Mouse (Mus musculus) limb, embryonic 14.5 days (tissue): ENCODE results near the gene Gm49510. TPM values are rescaled to one million over a fixed set of nuclear protein-coding genes. Genes with fewer than 3 reads are reported as not detected.
A peak's percentile ranks its signal among the peaks of the same experiment; 100 is the strongest.

ENCODE experiments used
- ATAC-seq: fragments of 200-750 bp; cut with Nextera tagmentation; 2 replicates; pipeline ENCODE4 v1.8.0; 2017; ENCODE audit warnings: low read depth, moderate number of reproducible peaks, moderate TSS enrichment; ENCODE audit not compliant: low FRiP score
- DNase-seq: peaks from one replicate; pipeline ENCODE4 v3.0.0-alpha.2; 2015; ENCODE audit warnings: low spot score
- H3K27ac ChIP-seq: fragments of 300-500 bp; sonication (generic); replicated peaks from 2 replicates; pipeline ENCODE4 v1.5.1; 2014; ENCODE audit warnings: low read depth, mild to moderate bottlenecking, low read length, moderate library complexity, mixed read lengths
- H3K27me3 ChIP-seq: fragments of 300-500 bp; sonication (generic); 2 replicates; pipeline ENCODE4 v1.6.1; 2014; ENCODE audit warnings: low read length, mixed read lengths; ENCODE audit not compliant: control insufficient read depth, insufficient read depth
- H3K36me3 ChIP-seq: fragments of 300-500 bp; sonication (generic); 2 replicates; pipeline ENCODE4 v1.6.1; 2014; ENCODE audit warnings: mild to moderate bottlenecking, low read length, moderate library complexity, mixed read lengths; ENCODE audit not compliant: control insufficient read depth, insufficient read depth
- H3K4me1 ChIP-seq: fragments of 300-500 bp; sonication (generic); 2 replicates; pipeline ENCODE4 v1.6.1; 2014; ENCODE audit warnings: antibody characterized with exemption, low read length, mixed read lengths; ENCODE audit not compliant: control insufficient read depth, insufficient read depth
- H3K4me2 ChIP-seq: fragments of 300-500 bp; sonication (generic); replicated peaks from 2 replicates; pipeline ENCODE4 v1.6.1; 2014; ENCODE audit warnings: low read depth, mild to moderate bottlenecking, low read length, moderate library complexity; ENCODE audit not compliant: severe bottlenecking
- H3K4me3 ChIP-seq: fragments of 300-500 bp; sonication (generic); replicated peaks from 2 replicates; pipeline ENCODE4 v1.5.1; 2014; ENCODE audit warnings: low read length
- H3K9ac ChIP-seq: fragments of 300-500 bp; sonication (generic); 2 replicates; pipeline ENCODE4 v1.6.1; 2014; ENCODE audit warnings: mild to moderate bottlenecking, low read depth, low read length, moderate library complexity; ENCODE audit not compliant: severe bottlenecking
- H3K9me3 ChIP-seq: fragments of 300-500 bp; sonication (generic); 2 replicates; pipeline ENCODE4 v1.6.1; 2016; ENCODE audit warnings: low read length; ENCODE audit not compliant: control insufficient read depth
- POLR2A ChIP-seq: fragments of 200-500 bp; IDR thresholded peaks from 2 replicates; pipeline ENCODE4 v1.8.0; 2012; ENCODE audit warnings: inconsistent platforms, mild to moderate bottlenecking, moderate library complexity, borderline replicate concordance; ENCODE audit not compliant: insufficient read depth, insufficient read length; ENCODE audit errors: extremely low read depth
- WGBS: fragments of 180-500 bp; shearing (Covaris S2); extraction: QIAGEN DNeasy Blood & Tissue Kit; methylation state at CpG from one replicate; pipeline ENCODE4 v1.1.7; 2014; 5-methylcytosine and 5-hydroxymethylcytosine counted together
- polyA plus RNA-seq, 2 experiments: library from polyadenylated mRNA; depleted of rRNA in 1 of 2; stranded (reverse) in 1 of 2; unstranded in 1 of 2; fragments of >200 nt; fragmentation: Nextera tagmentation in 1 of 2; extraction: Ambion mirVana in 1 of 2; gene quantifications; 2 replicates each; pipeline versions ENCODE4 v1.2.1 to v1.2.3; 2012 to 2014

The Gm49510 gene
- polyA plus RNA-seq, 2 experiments = 0.20 to 0.92 TPM

GRCm38 (mm10) chr15:78940325-78940724 lies 40.9 kb downstream of the Gm49510 start:
- no peaks in the 10 kb centered on the region for H3K27me3 ChIP-seq
- DNase-seq (no peak), ATAC-seq (no peak)
- no peak for TF ChIP-seq POLR2A
- no peak overlapping the region for H3K9ac ChIP-seq
- WGBS = 95% methylated on average over 13 of the region's 13 CpGs
- peaks cover 47% of the 10 kb centered on the region for H3K36me3 ChIP-seq
- peaks cover 9% of the 10 kb centered on the region for H3K4me1 ChIP-seq
- H3K9me3 ChIP-seq = no peaks in the 10 kb centered on the region
- no peak overlapping the region for H3K4me2 ChIP-seq
- no peak overlapping the region for H3K27ac ChIP-seq
- H3K4me3 ChIP-seq = no peak overlapping the region

- 4% methylated on average over 9 of the region's 9 CpGs for WGBS
- Histone ChIP-seq H3K9ac (peak overlapping the region; percentile 46; the same call in 1 of the 2 replicates), H3K4me2 (peak overlapping the region; percentile 50), H3K36me3 (peaks cover 33% of the 10 kb centered on the region), H3K27me3 (no peaks in the 10 kb centered on the region), H3K27ac (no peak overlapping the region), H3K4me3 (peak overlapping the region; percentile 33), H3K9me3 (no peaks in the 10 kb centered on the region), H3K4me1 (peaks cover 9% of the 10 kb centered on the region; the same call in 1 of the 2 replicates)
- peak; percentile 72 for DNase-seq
- no peak for TF ChIP-seq POLR2A
- ATAC-seq = peak; percentile 65
Observed at GRCm38 (mm10) chr15:78942663-78943062, 43.2 kb downstream of the Gm49510 start.

DNA sequence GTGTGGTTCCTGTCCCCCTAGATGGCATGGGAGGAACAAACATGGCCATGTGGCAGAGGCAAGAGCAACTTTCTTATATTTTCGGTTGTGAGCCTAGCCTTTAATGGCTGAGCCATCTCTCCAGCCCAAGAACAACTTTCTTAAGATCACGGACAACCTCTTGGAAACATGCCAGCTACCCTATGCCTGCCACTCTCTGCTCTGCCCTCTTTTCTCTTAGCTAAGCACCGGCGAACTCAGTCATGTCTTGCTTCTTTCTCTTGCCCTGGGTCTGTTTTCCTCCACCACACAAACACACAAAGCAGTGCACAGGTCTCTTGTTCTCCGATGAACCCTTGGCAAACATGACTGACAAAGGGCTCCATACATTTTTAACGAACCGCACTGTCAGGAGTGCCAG lies 46.8 kb downstream of the Gm49510 start:
- Histone ChIP-seq H3K9me3 (no peaks in the 10 kb centered on the region), H3K27ac (no peak overlapping the region), H3K9ac (no peak overlapping the region), H3K36me3 (peaks cover 7% of the 10 kb centered on the region), H3K4me2 (no peak overlapping the region), H3K27me3 (no peaks in the 10 kb centered on the region), H3K4me1 (peaks cover 19% of the 10 kb centered on the region), H3K4me3 (no peak overlapping the region)
- no peak for TF ChIP-seq POLR2A
- 81% methylated on average over 7 of the region's 7 CpGs for WGBS
- ATAC-seq = no peak
- no peak for DNase-seq

DNA sequence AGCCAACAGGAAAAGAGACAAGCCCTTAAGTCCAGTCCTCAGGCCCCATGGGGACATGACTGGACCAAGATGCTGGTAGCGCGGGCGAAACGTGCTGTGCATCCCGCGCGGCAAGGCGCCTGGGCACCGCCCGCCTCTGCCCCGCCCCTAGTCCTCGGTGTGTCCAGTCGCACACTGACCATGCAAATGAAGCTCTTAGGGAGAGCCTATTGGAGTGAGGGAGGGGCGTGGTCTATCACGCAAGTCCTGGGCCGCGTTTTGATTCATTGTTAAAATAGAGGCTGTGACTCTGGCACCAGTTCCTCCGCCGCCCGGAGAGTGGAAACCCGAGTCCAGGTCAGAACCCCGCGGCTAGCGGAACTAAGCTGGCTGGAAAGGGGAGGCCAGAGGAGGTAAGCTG lies 48.2 kb downstream of the Gm49510 start, which contains the start of gene Triobp:
Gene Triobp (plus strand): TSS at position 68 of the 400 bp plus-strand sequence.
- H3K27ac ChIP-seq = 0 out of 2 replicates have a peak within 1 kb of the TSS, but pooled peaks have one; percentile 48
- H3K4me3 ChIP-seq = peak within 1 kb of the TSS; percentile 50
- no peak for TF ChIP-seq POLR2A
- no peaks in the 10 kb centered on the region for H3K9me3 ChIP-seq
- H3K9ac ChIP-seq = peak within 1 kb of the TSS; percentile 51
- peaks cover 17% of the 10 kb centered on the region for H3K4me1 ChIP-seq
- DNase-seq (peak; percentile 96), ATAC-seq (peak; percentile 94)
- under 1% methylated on average over 24 of the region's 24 CpGs for WGBS
- H3K36me3 ChIP-seq = peaks cover 6% of the 10 kb centered on the region; the same call in 1 of the 2 replicates
- peak within 1 kb of the TSS; percentile 77 for H3K4me2 ChIP-seq
- no peaks in the 10 kb centered on the region for H3K27me3 ChIP-seq

DNA sequence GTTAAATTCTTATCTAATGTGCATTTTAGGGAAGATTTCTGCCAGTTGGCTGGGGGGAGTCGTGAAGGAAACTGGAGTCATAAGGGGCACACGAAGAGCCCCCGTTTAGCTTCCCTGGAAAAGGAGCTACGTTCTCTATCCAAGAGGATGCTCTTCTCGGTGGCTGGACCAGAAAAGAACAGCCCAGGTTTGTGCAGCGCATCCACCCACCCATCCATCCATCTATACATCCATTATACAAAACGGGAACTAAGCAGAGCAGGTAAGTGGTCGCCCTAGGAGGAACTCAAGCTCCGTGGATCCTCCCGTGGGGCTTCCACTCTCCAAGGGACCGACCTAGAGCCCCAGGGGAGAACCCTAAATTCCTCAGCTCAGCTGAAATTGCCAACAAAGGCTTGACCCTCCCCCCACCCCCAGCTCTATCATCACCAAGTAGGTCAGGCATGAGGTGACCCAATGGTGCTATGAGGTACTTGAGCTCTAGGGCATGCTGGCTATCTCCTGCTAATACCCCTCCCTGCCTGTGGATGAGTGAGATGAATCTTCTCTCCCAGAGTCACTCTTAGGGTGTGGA lies 48.8 kb downstream of the Gm49510 start:
- WGBS = 2% methylated on average over 11 of the region's 11 CpGs
- ATAC-seq (no peak), DNase-seq (no peak)
- Histone ChIP-seq H3K27ac (0 out of 2 replicates have a peak overlapping the region, but pooled peaks have one; percentile 48), H3K27me3 (no peaks in the 10 kb centered on the region), H3K36me3 (peaks cover 6% of the 10 kb centered on the region; the same call in 1 of the 2 replicates), H3K9me3 (no peaks in the 10 kb centered on the region), H3K9ac (peak overlapping the region; percentile 51), H3K4me2 (peak overlapping the region; percentile 77), H3K4me1 (peaks cover 16% of the 10 kb centered on the region), H3K4me3 (peak overlapping the region; percentile 50)
- TF ChIP-seq POLR2A = no peak
